Mouse (Mus musculus) lung, adult 10 weeks (tissue): ENCODE measurements around the gene Krt5. TPM values are rescaled to one million over a fixed set of nuclear protein-coding genes. Genes with fewer than 3 reads are reported as not detected.

Experiments
- polyA plus RNA-seq: library from polyadenylated mRNA; stranded (reverse); fragments of 350-450 nt; fragmentation: Illumina TruSeq; extraction: RNeasy Lipid Tissue Mini Kit (QIAGEN cat#74804); gene quantifications from one replicate; pipeline ENCODE4 v1.2.3, GENCODE M21; 2014; ENCODE audit warnings: low read depth, low replicate concordance; ENCODE audit not compliant: insufficient read depth

Gene Krt5
- polyA plus RNA-seq: 0.23 TPM

GRCm38 (mm10) chr15:101712720-101713119 is at the start of gene Krt5:
Gene Krt5 (minus strand): TSS chr15:101712898.

GRCm38 (mm10) chr15:101742711-101743110 is 30.0 kb upstream of the Krt5 start, which contains the start of gene Krt71:
Gene Krt71 (minus strand): TSS chr15:101743109.

GRCm38 (mm10) chr15:101694207-101694606 is 18.5 kb downstream of the Krt5 start, which contains the start of gene Krt6a:
Gene Krt6a (minus strand): TSS chr15:101694307.

GRCm38 (mm10) chr15:101680187-101680586 is 32.5 kb downstream of the Krt5 start, which contains the start of gene Krt6b:
Gene Krt6b (minus strand): TSS chr15:101680287.

Other genes with a start within 250 kb of the Krt5 start
- gene Krt81, start 249.1 kb downstream of the Krt5 start, polyA plus RNA-seq: not detected
- not detected for gene Krt86, start 239.4 kb downstream of the Krt5 start, polyA plus RNA-seq
- gene Krt83, start 221.4 kb downstream of the Krt5 start, polyA plus RNA-seq: not detected
- not detected for gene Gm49425, start 195.6 kb downstream of the Krt5 start, polyA plus RNA-seq
- not detected for gene Krt84, start 180.1 kb downstream of the Krt5 start, polyA plus RNA-seq
- gene Krt82, start 162.2 kb downstream of the Krt5 start, polyA plus RNA-seq: not detected
- not detected for gene Krt90, start 149.9 kb downstream of the Krt5 start, polyA plus RNA-seq
- gene Krt75, start 139.0 kb downstream of the Krt5 start, polyA plus RNA-seq: not detected
- not detected for gene Gm5414, start 84.7 kb downstream of the Krt5 start, polyA plus RNA-seq
- gene Gm5478, start 65.5 kb downstream of the Krt5 start, polyA plus RNA-seq: not detected
- not detected for gene Krt6b, start 32.6 kb downstream of the Krt5 start, polyA plus RNA-seq
- not detected for gene Krt6a, start 18.6 kb downstream of the Krt5 start, polyA plus RNA-seq
- gene Krt71, start 30.2 kb upstream of the Krt5 start, polyA plus RNA-seq: not detected
- not detected for gene Krt72, start 73.6 kb upstream of the Krt5 start, polyA plus RNA-seq
- gene Krt73, start 89.4 kb upstream of the Krt5 start, polyA plus RNA-seq: not detected
- gene Krt2, start 105.3 kb upstream of the Krt5 start, polyA plus RNA-seq: not detected
- gene Krt1, start 137.9 kb upstream of the Krt5 start, polyA plus RNA-seq: 0.15 TPM
- not detected for gene Krt77, start 156.8 kb upstream of the Krt5 start, polyA plus RNA-seq
- gene Krt76, start 180.0 kb upstream of the Krt5 start, polyA plus RNA-seq: not detected
- not detected for gene Krt4, start 211.8 kb upstream of the Krt5 start, polyA plus RNA-seq
- gene Krt79, start 227.4 kb upstream of the Krt5 start, polyA plus RNA-seq: 13.3 TPM
- gene Krt78, start 241.4 kb upstream of the Krt5 start, polyA plus RNA-seq: 0.10 TPM